Mouse (Mus musculus): ENCODE data around the gene Usp7. TPM values are rescaled to one million over a fixed set of nuclear protein-coding genes. Genes with fewer than 3 reads are reported as not detected.

The Usp7 gene
- polyA plus RNA-seq, 1 experiment from 2014 or later = 44.7 TPM

DNA sequence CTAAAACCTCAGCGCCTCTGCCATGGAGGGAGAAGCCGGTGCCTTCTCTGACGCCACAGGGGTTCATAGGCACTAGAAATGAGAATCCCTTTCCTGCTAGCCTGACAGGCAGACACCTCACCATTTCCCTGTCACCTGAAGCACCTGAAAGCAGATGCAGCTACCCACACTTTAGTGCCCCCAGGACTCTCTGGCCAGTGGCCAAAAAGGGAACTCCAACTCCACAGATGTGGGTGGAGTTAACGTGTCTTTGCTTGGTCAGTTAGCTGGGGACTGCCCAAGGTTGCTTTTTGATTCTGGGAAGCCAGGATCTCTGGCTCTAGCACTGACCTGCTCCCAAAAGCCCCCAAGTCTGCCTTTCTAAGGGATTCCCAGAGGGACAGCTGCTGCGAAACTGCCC is 122.7 kb downstream of the Usp7 start:
- 53% methylated on average over 5 of the region's 5 CpGs for WGBS
- DNase-seq (ENCODE audit: low spot score) (no peak), ATAC-seq (ENCODE audit: low FRiP score) (no peak)
- Histone ChIP-seq H3K4me3 (replicated peaks; ENCODE audit: low read length) (peak overlapping the region; percentile 69), H3K9ac (peak overlapping the region; percentile 70), H3K36me3 (replicated peaks; ENCODE audit: control insufficient read depth, insufficient read depth) (0 out of 2 replicates have a peak, but pooled peaks cover under 1% of the 10 kb centered on the region), H3K9me3 (ENCODE audit: control insufficient read depth, low read length) (no peaks in the 10 kb centered on the region), H3K4me1 (replicated peaks; ENCODE audit: control insufficient read depth, insufficient read depth, low read length) (peaks cover 50% of the 10 kb centered on the region), H3K4me2 (replicated peaks) (peak overlapping the region; percentile 90), H3K27me3 (ENCODE audit: control insufficient read depth, insufficient read depth, low read length) (no peaks in the 10 kb centered on the region), H3K27ac (peak overlapping the region; percentile 73)

DNA sequence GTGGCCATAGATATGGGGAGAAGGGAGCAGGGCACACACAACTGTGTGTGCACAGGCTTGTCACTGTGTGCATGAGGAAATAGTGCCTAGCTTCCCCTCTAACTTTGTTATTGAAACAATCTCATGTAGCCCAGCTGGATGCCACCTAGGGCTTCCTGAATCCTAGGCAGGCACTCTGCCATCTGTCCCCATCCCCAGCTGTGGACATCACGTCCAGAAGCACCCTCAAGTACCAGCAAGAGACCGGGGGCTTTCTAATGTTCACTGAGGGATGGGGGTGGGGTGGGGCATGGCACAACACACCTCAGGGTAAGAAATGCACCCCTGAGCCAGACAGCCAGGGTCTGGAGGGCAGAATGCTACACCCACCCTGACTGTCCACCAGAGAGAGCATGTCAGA is 123.7 kb downstream of the Usp7 start:
- peak overlapping the region; percentile 70; the same call in 1 of the 2 replicates for H3K9ac ChIP-seq

DNA sequence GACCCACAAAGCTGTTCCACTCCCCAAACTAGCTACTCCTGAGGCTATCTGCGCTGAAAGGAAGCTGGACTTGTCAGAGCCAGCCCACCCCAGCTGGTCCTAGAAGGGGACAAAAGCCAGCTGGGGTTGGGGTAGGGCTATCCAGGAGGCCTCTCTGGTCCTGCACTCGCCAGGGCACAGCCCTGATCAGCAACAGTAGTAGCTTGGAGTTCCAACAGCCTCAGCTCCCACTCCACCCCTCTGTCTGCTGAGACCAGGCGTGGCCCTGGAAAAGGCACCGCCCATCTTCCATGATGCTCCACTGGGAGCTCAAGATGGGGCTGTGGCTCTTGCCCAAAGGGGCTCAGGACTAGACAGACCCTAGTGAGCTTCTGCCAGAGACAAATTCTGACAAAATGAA is 124.3 kb downstream of the Usp7 start:
- no peak for ATAC-seq (ENCODE audit: low FRiP score)
- Histone ChIP-seq H3K4me1 (replicated peaks; ENCODE audit: control insufficient read depth, insufficient read depth, low read length) (peaks cover 50% of the 10 kb centered on the region), H3K27ac (no peak overlapping the region), H3K9me3 (ENCODE audit: control insufficient read depth, low read length) (no peaks in the 10 kb centered on the region), H3K4me3 (replicated peaks; ENCODE audit: low read length) (no peak overlapping the region), H3K9ac (no peak overlapping the region), H3K27me3 (ENCODE audit: control insufficient read depth, insufficient read depth, low read length) (no peaks in the 10 kb centered on the region), H3K4me2 (replicated peaks) (peak overlapping the region; percentile 90; the same call in 1 of the 2 replicates), H3K36me3 (replicated peaks; ENCODE audit: control insufficient read depth, insufficient read depth) (peaks cover 15% of the 10 kb centered on the region)
- no peak for DNase-seq (ENCODE audit: low spot score)
- WGBS = 60% methylated on average over 4 of the region's 4 CpGs

More for the DNA sequence above, 123.7 kb downstream of the Usp7 start:
- 42% methylated on average over 2 of the region's 2 CpGs for WGBS
- DNase-seq (ENCODE audit: low spot score) = no peak
- Histone ChIP-seq H3K4me3 (replicated peaks; ENCODE audit: low read length) (no peak overlapping the region), H3K27ac (no peak overlapping the region), H3K27me3 (ENCODE audit: control insufficient read depth, insufficient read depth, low read length) (no peaks in the 10 kb centered on the region), H3K4me1 (replicated peaks; ENCODE audit: control insufficient read depth, insufficient read depth, low read length) (peaks cover 50% of the 10 kb centered on the region), H3K4me2 (replicated peaks) (peak overlapping the region; percentile 90), H3K9me3 (ENCODE audit: control insufficient read depth, low read length) (no peaks in the 10 kb centered on the region), H3K36me3 (replicated peaks; ENCODE audit: control insufficient read depth, insufficient read depth) (peaks cover 10% of the 10 kb centered on the region; the same call in 1 of the 2 replicates)
- no peak for ATAC-seq (ENCODE audit: low FRiP score)

DNA sequence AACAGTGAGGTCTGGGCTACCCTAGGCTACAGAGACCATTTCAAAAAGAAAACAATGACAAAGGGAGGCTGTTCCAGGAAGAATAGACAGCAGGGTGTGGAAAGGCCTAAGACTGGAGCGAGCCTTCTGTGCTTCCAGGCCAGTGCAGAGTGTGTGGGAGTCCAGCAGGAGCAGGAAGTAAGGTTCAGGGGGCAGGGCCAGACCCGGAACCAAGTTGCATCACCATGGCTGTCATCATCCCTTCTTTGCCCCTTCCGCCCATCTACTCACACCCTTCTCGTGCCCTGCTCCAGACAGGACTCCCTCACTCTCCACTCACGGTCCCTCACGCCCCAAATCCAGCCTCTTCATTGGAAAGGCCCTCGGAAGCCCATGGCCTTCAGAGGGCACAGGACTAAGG is 124.8 kb downstream of the Usp7 start:
- H3K4me1 ChIP-seq (replicated peaks; ENCODE audit: control insufficient read depth, insufficient read depth, low read length) = peaks cover 50% of the 10 kb centered on the region
- ATAC-seq (ENCODE audit: low FRiP score) = no peak
- peak overlapping the region; percentile 2; the same call in 1 of the 2 replicates for H3K9ac ChIP-seq

DNA sequence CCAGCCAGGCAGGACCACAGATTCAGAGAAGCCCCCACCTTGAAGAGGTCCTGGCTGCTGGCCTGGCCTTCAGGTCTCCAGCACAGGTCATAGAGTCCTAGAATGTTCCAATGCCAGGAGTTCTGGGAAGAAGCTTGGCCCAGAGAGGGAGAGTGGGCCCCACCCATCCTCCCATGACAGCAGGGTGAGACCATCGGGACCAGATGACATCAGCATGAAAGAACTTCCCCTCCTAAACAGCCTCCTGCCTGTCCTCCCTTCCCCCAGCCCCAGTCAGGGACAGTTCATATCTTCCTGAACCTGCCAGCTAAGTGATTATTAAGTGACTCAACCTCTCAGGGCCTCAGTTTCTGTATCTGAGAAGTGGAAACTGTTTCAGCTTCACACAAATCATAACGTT is 125.7 kb downstream of the Usp7 start:
- Histone ChIP-seq H3K4me3 (replicated peaks; ENCODE audit: low read length) (no peak overlapping the region), H3K9me3 (ENCODE audit: control insufficient read depth, low read length) (no peaks in the 10 kb centered on the region), H3K36me3 (replicated peaks; ENCODE audit: control insufficient read depth, insufficient read depth) (peaks cover 29% of the 10 kb centered on the region), H3K27me3 (ENCODE audit: control insufficient read depth, insufficient read depth, low read length) (no peaks in the 10 kb centered on the region), H3K4me2 (replicated peaks) (no peak overlapping the region), H3K4me1 (replicated peaks; ENCODE audit: control insufficient read depth, insufficient read depth, low read length) (peaks cover 50% of the 10 kb centered on the region), H3K9ac (peak overlapping the region; percentile 8; the same call in 1 of the 2 replicates), H3K27ac (no peak overlapping the region)
- WGBS = 73% methylated on average over 2 of the region's 2 CpGs
- DNase-seq (ENCODE audit: low spot score) = no peak
- no peak for ATAC-seq (ENCODE audit: low FRiP score)

More for the DNA sequence above, 124.8 kb downstream of the Usp7 start:
- Histone ChIP-seq H3K4me3 (replicated peaks; ENCODE audit: low read length) (no peak overlapping the region), H3K4me2 (replicated peaks) (peak overlapping the region; percentile 90; the same call in 1 of the 2 replicates), H3K36me3 (replicated peaks; ENCODE audit: control insufficient read depth, insufficient read depth) (peaks cover 21% of the 10 kb centered on the region), H3K27me3 (ENCODE audit: control insufficient read depth, insufficient read depth, low read length) (no peaks in the 10 kb centered on the region), H3K9me3 (ENCODE audit: control insufficient read depth, low read length) (no peaks in the 10 kb centered on the region), H3K27ac (no peak overlapping the region)
- no peak for DNase-seq (ENCODE audit: low spot score)
- WGBS = 86% methylated on average over 7 of the region's 7 CpGs

DNA sequence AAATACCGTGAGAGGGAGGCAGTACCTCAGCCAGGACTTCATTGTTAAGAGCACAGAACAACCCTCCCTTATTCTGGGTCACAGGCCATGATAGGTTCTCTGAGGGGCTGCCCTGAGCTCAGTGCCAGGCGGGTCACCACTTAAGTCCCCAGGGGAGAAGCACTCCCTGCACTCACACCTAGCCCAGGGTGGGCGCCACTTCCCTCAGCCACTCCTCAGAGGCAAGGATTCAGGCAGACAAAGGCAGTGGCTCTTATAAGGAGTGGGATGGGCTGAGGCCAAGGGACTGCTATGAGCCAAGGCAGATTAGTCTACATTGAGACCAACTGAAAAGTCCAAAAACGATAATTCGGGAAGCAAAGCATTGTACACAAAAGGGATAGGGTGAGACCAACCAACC is 126.7 kb downstream of the Usp7 start:
- no peak for DNase-seq (ENCODE audit: low spot score)
- ATAC-seq (ENCODE audit: low FRiP score) = no peak
- no peak overlapping the region for H3K4me2 ChIP-seq (replicated peaks)
- H3K9me3 ChIP-seq (ENCODE audit: control insufficient read depth, low read length) = no peaks in the 10 kb centered on the region
- no peaks in the 10 kb centered on the region for H3K27me3 ChIP-seq (ENCODE audit: control insufficient read depth, insufficient read depth, low read length)
- no peak overlapping the region for H3K27ac ChIP-seq
- whole genome bisulfite sequencing = 83% methylated on average over 5 of the region's 5 CpGs
- H3K9ac ChIP-seq = no peak overlapping the region
- peaks cover 44% of the 10 kb centered on the region for H3K4me1 ChIP-seq (replicated peaks; ENCODE audit: control insufficient read depth, insufficient read depth, low read length)
- peaks cover 39% of the 10 kb centered on the region for H3K36me3 ChIP-seq (replicated peaks; ENCODE audit: control insufficient read depth, insufficient read depth)
- no peak overlapping the region for H3K4me3 ChIP-seq (replicated peaks; ENCODE audit: low read length)

DNA sequence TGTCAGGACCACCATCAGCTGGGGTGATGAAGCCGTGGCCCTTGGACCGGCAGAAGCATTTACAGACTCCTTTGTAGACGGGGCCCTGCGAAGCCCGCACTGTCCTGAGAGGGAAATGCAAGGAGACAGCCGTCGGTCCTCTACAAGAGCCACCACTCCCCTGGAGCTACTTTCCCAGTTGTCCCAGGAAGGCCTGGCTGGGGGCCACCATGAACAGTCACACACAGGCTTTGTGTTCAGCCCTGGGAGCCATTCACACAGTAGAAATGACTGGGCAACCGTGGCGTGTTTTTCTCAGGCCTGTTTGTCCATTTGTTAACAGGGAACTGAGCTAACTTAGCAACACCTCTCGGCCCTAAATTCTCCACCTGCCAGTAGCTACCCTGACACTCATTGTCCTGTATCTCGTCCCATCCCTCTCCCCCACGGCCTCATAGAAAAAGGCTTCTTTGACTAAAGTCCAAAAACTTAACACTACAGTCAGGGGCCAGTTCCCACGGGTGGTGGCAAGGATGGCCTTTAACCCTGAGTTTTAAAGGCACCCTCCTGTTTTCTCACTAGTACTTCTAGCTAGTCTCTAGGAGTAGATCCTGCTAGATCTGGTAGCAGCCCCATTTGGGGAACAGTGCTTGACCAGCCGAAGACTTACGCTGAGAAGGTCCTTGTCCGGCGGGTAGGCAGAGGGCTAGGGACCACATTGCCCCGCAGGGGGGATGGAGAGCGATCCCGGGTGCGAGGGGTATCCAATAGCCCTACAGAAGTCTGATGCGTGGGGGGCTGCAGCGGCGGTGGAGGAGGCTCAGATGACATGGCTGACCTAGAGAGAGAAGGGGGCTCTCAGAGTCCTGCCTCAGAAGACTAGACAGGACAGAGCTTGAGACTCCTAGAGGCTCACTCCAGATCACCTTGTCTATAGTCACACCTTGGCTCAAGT is 128.2 kb downstream of the Usp7 start:
- WGBS = 78% methylated on average over 24 of the region's 24 CpGs
- peaks cover 54% of the 10 kb centered on the region for H3K36me3 ChIP-seq (replicated peaks; ENCODE audit: control insufficient read depth, insufficient read depth)
- no peak for ATAC-seq (ENCODE audit: low FRiP score)
- H3K9ac ChIP-seq = no peak overlapping the region
- no peaks in the 10 kb centered on the region for H3K9me3 ChIP-seq (ENCODE audit: control insufficient read depth, low read length)
- H3K4me2 ChIP-seq (replicated peaks) = no peak overlapping the region
- no peak overlapping the region for H3K4me3 ChIP-seq (replicated peaks; ENCODE audit: low read length)
- DNase-seq (ENCODE audit: low spot score) = no peak
- H3K4me1 ChIP-seq (replicated peaks; ENCODE audit: control insufficient read depth, insufficient read depth, low read length) = peaks cover 31% of the 10 kb centered on the region
- no peaks in the 10 kb centered on the region for H3K27me3 ChIP-seq (ENCODE audit: control insufficient read depth, insufficient read depth, low read length)
- H3K27ac ChIP-seq = no peak overlapping the region

DNA sequence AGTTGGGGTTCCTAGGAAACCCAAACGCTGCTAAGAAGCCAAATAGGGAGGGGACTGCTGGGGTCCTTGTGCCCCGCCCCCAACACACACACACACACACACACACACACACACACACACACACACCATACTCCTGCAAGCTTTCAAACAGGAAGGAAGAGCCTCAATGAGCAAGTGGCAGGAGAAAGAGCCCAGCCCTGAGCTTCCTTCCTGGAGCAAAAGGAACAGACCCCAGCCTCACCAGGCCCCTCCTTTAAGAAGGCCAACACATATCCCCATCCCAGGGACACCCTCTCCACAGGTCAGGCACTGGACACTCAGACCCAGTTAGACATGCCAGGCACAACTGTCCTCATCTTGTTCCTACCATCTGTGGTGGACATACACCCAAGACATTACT is 129.1 kb downstream of the Usp7 start:
- H3K36me3 ChIP-seq (replicated peaks; ENCODE audit: control insufficient read depth, insufficient read depth) = peaks cover 63% of the 10 kb centered on the region
- 81% methylated on average over 1 of the region's 2 CpGs for WGBS
- H3K4me3 ChIP-seq (replicated peaks; ENCODE audit: low read length) = no peak overlapping the region
- H3K4me2 ChIP-seq (replicated peaks) = no peak overlapping the region
- DNase-seq (ENCODE audit: low spot score) (no peak), ATAC-seq (ENCODE audit: low FRiP score) (no peak)
- no peak overlapping the region for H3K9ac ChIP-seq
- no peaks in the 10 kb centered on the region for H3K9me3 ChIP-seq (ENCODE audit: control insufficient read depth, low read length)
- no peak overlapping the region for H3K27ac ChIP-seq
- peaks cover 23% of the 10 kb centered on the region for H3K4me1 ChIP-seq (replicated peaks; ENCODE audit: control insufficient read depth, insufficient read depth, low read length)
- H3K27me3 ChIP-seq (ENCODE audit: control insufficient read depth, insufficient read depth, low read length) = no peaks in the 10 kb centered on the region

DNA sequence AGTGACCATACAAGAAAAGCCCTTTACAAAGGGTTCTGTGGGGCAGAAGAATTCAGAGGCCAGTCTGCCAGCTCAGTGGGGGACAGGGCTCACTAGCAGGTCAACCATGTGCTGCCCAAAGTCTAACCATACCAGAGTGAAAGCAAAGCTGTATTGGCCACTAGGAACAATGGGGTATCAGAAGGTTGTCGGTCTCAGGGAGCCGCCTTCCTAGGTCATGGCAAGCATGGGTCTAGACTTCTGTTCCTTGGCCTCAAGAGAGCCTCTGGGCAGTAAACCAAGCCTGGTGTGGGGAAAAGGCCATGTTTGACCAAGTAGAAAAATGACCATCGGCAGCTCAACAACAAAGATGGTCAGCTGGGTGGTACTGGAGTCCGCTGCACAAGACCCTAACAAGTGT is 133.3 kb downstream of the Usp7 start:
- H3K4me2 ChIP-seq (replicated peaks) = no peak overlapping the region
- no peak overlapping the region for H3K27ac ChIP-seq
- no peak overlapping the region for H3K4me3 ChIP-seq (replicated peaks; ENCODE audit: low read length)
- H3K9me3 ChIP-seq (ENCODE audit: control insufficient read depth, low read length) = no peaks in the 10 kb centered on the region
- 85% methylated on average over 4 of the region's 4 CpGs for WGBS
- DNase-seq (ENCODE audit: low spot score) (no peak), ATAC-seq (ENCODE audit: low FRiP score) (no peak)
- H3K27me3 ChIP-seq (ENCODE audit: control insufficient read depth, insufficient read depth, low read length) = no peaks in the 10 kb centered on the region
- H3K9ac ChIP-seq = no peak overlapping the region
- peaks cover 91% of the 10 kb centered on the region for H3K36me3 ChIP-seq (replicated peaks; ENCODE audit: control insufficient read depth, insufficient read depth)
- H3K4me1 ChIP-seq (replicated peaks; ENCODE audit: control insufficient read depth, insufficient read depth, low read length) = no peaks in the 10 kb centered on the region

Measured in hindbrain, embryonic 14.5 days (tissue).